Mouse (Mus musculus) small intestine, adult 2 months (tissue): Measurements from ENCODE around the gene Vps13d. TPM values are rescaled to one million over a fixed set of nuclear protein-coding genes. Genes with fewer than 3 reads are reported as not detected.

Experiments
- H3K27ac ChIP-seq: fragments of 200-500 bp; 2 replicates; pipeline ENCODE4 v1.5.1; 2012; ENCODE audit warnings: low read depth, low read length, control low read depth, inconsistent platforms; ENCODE audit not compliant: insufficient read depth
- H3K27me3 ChIP-seq: fragments of 200-500 bp; 2 replicates; pipeline ENCODE4 v1.6.1; 2012; ENCODE audit warnings: mild to moderate bottlenecking, moderate library complexity, low read length, inconsistent platforms; ENCODE audit not compliant: control insufficient read depth, insufficient read depth
- H3K36me3 ChIP-seq: fragments of 200-500 bp; 2 replicates; pipeline ENCODE4 v1.6.1; 2012; ENCODE audit warnings: mild to moderate bottlenecking, low read length, control low read depth, inconsistent platforms; ENCODE audit not compliant: control insufficient read depth, insufficient read depth
- H3K4me1 ChIP-seq: fragments of 200-500 bp; 2 replicates; pipeline ENCODE4 v1.6.1; 2012; ENCODE audit warnings: low read length, inconsistent platforms, mixed read lengths; ENCODE audit not compliant: control insufficient read depth, insufficient read depth, insufficient read length
- H3K4me3 ChIP-seq: fragments of 200-500 bp; 2 replicates; pipeline ENCODE4 v1.5.1; 2012; ENCODE audit warnings: low read depth, mild to moderate bottlenecking, control low read depth, inconsistent platforms, low read length, moderate library complexity
- CTCF ChIP-seq: fragments of 200-500 bp; IDR thresholded peaks from 2 replicates; pipeline ENCODE4 v1.5.1; 2012; ENCODE audit warnings: low read depth, mild to moderate bottlenecking, control low read depth, inconsistent platforms, low read length, moderate library complexity, mixed read lengths; ENCODE audit not compliant: insufficient replicate concordance, insufficient read length; ENCODE audit errors: extremely low read depth
- POLR2A ChIP-seq: fragments of 200-500 bp; IDR thresholded peaks from 2 replicates; pipeline ENCODE4 v1.6.1; 2012; ENCODE audit warnings: low read depth, mild to moderate bottlenecking, control low read depth, inconsistent platforms, low read length, moderate library complexity
- WGBS: fragments of 180-500 bp; shearing (Covaris S2); methylation state at CpG from one replicate; pipeline ENCODE4 v1.1.7; 2018; 5-methylcytosine and 5-hydroxymethylcytosine counted together
- polyA plus RNA-seq: library from polyadenylated mRNA; depleted of rRNA; stranded (reverse); fragments of >200 nt; gene quantifications from 2 replicates; pipeline ENCODE4 v1.2.3, GENCODE M21; 2012

Gene Vps13d
- polyA plus RNA-seq, 1 experiment, result 11.9 TPM

GRCm38 (mm10) chr4:144983228-144983744, 211.5 kb downstream of the Vps13d start:
- no peak overlapping the region for H3K27ac ChIP-seq
- no peaks in the 10 kb centered on the region for H3K27me3 ChIP-seq
- WGBS, result 76% methylated on average over 8 of the region's 8 CpGs
- peaks cover 14% of the 10 kb centered on the region for H3K36me3 ChIP-seq
- H3K4me3 ChIP-seq, result no peak overlapping the region
- TF ChIP-seq POLR2A (no peak), CTCF (no peak)
- peaks cover 2% of the 10 kb centered on the region; the same call in 1 of the 2 replicates for H3K4me1 ChIP-seq

DNA sequence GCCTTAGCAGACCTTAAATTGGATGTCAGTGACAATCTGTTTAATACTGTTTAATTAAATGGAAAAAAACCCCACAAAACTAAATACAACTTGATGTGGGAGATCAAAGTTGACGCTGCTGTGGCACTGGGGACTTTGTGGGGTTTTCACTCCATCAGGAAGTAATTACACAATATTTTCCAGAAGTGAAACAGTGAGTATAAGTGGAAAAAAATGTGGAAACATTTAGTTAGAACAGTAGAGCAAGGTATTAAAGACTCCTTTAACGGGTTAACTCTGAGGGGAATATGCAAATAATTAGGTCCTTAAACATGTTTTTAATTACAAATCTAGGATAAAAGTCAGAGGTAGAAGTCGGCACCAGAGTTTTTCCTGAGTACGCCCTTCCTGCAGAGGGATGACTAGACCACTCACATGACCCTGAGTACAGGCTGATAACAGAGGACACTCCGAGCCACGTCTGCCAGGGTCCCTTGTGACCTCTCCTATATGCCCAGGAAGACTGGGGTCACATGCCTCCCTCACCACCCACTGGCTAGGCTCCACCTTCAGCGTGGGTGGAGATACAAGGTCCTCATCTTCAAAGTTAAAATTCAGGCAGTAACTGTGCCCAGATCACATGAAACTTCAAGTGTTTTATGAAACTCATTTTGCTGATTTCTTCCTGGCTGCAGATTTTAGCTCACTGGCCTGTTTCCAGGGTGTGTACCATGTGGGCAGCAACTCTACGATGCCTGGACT, 213.8 kb downstream of the Vps13d start:
- no peak overlapping the region for H3K27ac ChIP-seq
- H3K36me3 ChIP-seq, result peaks cover 16% of the 10 kb centered on the region
- TF ChIP-seq POLR2A (no peak), CTCF (no peak)
- no peak overlapping the region for H3K4me3 ChIP-seq
- no peaks in the 10 kb centered on the region for H3K27me3 ChIP-seq
- peaks cover 2% of the 10 kb centered on the region; the same call in 1 of the 2 replicates for H3K4me1 ChIP-seq
- 41% methylated on average over 8 of the region's 8 CpGs for WGBS

- Histone ChIP-seq H3K36me3 (peaks cover 18% of the 10 kb centered on the region), H3K4me3 (no peak overlapping the region), H3K27me3 (no peaks in the 10 kb centered on the region), H3K4me1 (peaks cover 2% of the 10 kb centered on the region), H3K27ac (no peak overlapping the region)
- 69% methylated on average over 2 of the region's 2 CpGs for WGBS
- TF ChIP-seq CTCF, result no peak
- TF ChIP-seq POLR2A, result no peak
Observed at GRCm38 (mm10) chr4:144980110-144980509, 214.7 kb downstream of the Vps13d start.

GRCm38 (mm10) chr4:144978039-144978438, 216.8 kb downstream of the Vps13d start:
- TF ChIP-seq CTCF, result no peak
- no peak for TF ChIP-seq POLR2A
- Histone ChIP-seq H3K27me3 (no peaks in the 10 kb centered on the region), H3K4me3 (no peak overlapping the region), H3K27ac (no peak overlapping the region), H3K4me1 (peaks cover 6% of the 10 kb centered on the region), H3K36me3 (peaks cover 19% of the 10 kb centered on the region)
- 93% methylated on average over 6 of the region's 6 CpGs for WGBS

- no peaks in the 10 kb centered on the region for H3K27me3 ChIP-seq
- no peak overlapping the region for H3K4me3 ChIP-seq
- H3K4me1 ChIP-seq, result peaks cover 10% of the 10 kb centered on the region
- H3K27ac ChIP-seq, result no peak overlapping the region
- 88% methylated on average over 1 of the region's 1 CpGs for WGBS
- TF ChIP-seq CTCF (no peak), POLR2A (no peak)
- H3K36me3 ChIP-seq, result peaks cover 19% of the 10 kb centered on the region
Observed at GRCm38 (mm10) chr4:144977057-144977456, 217.7 kb downstream of the Vps13d start.

GRCm38 (mm10) chr4:144975505-144975904, 219.3 kb downstream of the Vps13d start:
- TF ChIP-seq POLR2A (no peak), CTCF (no peak)
- no peak overlapping the region for H3K27ac ChIP-seq
- H3K36me3 ChIP-seq, result peaks cover 14% of the 10 kb centered on the region
- H3K4me3 ChIP-seq, result no peak overlapping the region
- H3K4me1 ChIP-seq, result peaks cover 8% of the 10 kb centered on the region
- 94% methylated on average over 2 of the region's 2 CpGs for WGBS
- no peaks in the 10 kb centered on the region for H3K27me3 ChIP-seq

- Histone ChIP-seq H3K4me3 (no peak overlapping the region), H3K27ac (no peak overlapping the region), H3K27me3 (no peaks in the 10 kb centered on the region), H3K36me3 (peaks cover 18% of the 10 kb centered on the region), H3K4me1 (peaks cover 8% of the 10 kb centered on the region)
- WGBS, result 46% methylated on average over 3 of the region's 3 CpGs
- TF ChIP-seq POLR2A (no peak), CTCF (no peak)
Observed at GRCm38 (mm10) chr4:144974458-144974857, 220.3 kb downstream of the Vps13d start.
